Mouse (Mus musculus) regulatory T cell (primary cell): ENCODE measurements around the gene Ankrd9.

Experiments used
- in situ Hi-C: fragments of 300-600 bp; cut with MboI, MseI; formaldehyde crosslinking; loops from one replicate; pipeline ENCODE4 v1.15.1; 2025; ENCODE audit warnings: high pct_unique_total_duplicates

Gene Ankrd9

GRCm38 (mm10) chr12:110961973-110962372 lies 16.9 kb downstream of the Ankrd9 start:
- in situ Hi-C loops: no loop called here

GRCm38 (mm10) chr12:110954351-110954991 lies 24.4 kb downstream of the Ankrd9 start:
- in situ Hi-C loops: loop anchor here (5.0 kb wide), 1 partner anchor 73 kb away; no protein-coding TSS in a partner anchor

GRCm38 (mm10) chr12:110953900-110954299 lies 24.9 kb downstream of the Ankrd9 start:
- in situ Hi-C loops: loop anchor here (5.0 kb wide), 1 partner anchor 73 kb away; no protein-coding TSS in a partner anchor

- in situ Hi-C loops: loop anchor here (5.0 kb wide), 1 partner anchor 74 kb away; no protein-coding TSS in a partner anchor
Observed at GRCm38 (mm10) chr12:110953443-110953842, 25.4 kb downstream of the Ankrd9 start.

GRCm38 (mm10) chr12:110952628-110953385 lies 26.0 kb downstream of the Ankrd9 start:
- in situ Hi-C loops: loop anchor here (5.0 kb wide), 1 partner anchor 74 kb away; no protein-coding TSS in a partner anchor

GRCm38 (mm10) chr12:110951236-110951635 lies 27.6 kb downstream of the Ankrd9 start:
- in situ Hi-C loops: loop anchor here (5.0 kb wide), 1 partner anchor 76 kb away; no protein-coding TSS in a partner anchor

- in situ Hi-C loops: loop anchor here (5.0 kb wide), 1 partner anchor 77 kb away; no protein-coding TSS in a partner anchor
Observed at GRCm38 (mm10) chr12:110950151-110950550, 28.7 kb downstream of the Ankrd9 start.

GRCm38 (mm10) chr12:110949410-110949809 lies 29.4 kb downstream of the Ankrd9 start:
- in situ Hi-C loops: no loop called here

GRCm38 (mm10) chr12:110948910-110949201 lies 30.0 kb downstream of the Ankrd9 start:
- in situ Hi-C loops: no loop called here

- in situ Hi-C loops: no loop called here
Observed at GRCm38 (mm10) chr12:110948082-110948909, 30.5 kb downstream of the Ankrd9 start.

- in situ Hi-C loops: no loop called here
Observed at GRCm38 (mm10) chr12:110946216-110946615, 32.6 kb downstream of the Ankrd9 start.

GRCm38 (mm10) chr12:110940869-110941268 lies 38.0 kb downstream of the Ankrd9 start:
- in situ Hi-C loops: no loop called here

- in situ Hi-C loops: no loop called here
Observed at GRCm38 (mm10) chr12:110939385-110939784, 39.5 kb downstream of the Ankrd9 start.

GRCm38 (mm10) chr12:110937496-110937895 lies 41.3 kb downstream of the Ankrd9 start:
- in situ Hi-C loops: no loop called here

GRCm38 (mm10) chr12:110935983-110936620 lies 42.7 kb downstream of the Ankrd9 start:
- in situ Hi-C loops: no loop called here

GRCm38 (mm10) chr12:110932820-110933219 lies 46.0 kb downstream of the Ankrd9 start:
- in situ Hi-C loops: no loop called here
